Mouse (Mus musculus) erythroid progenitor cell, adult 5-6 weeks (primary cell): ENCODE measurements at regions not wholly inside any gene's neighbourhood (a gene's known extent, or its start where the extent isn't known, plus 50 kb on each side); places are given as distances from the start of the nearest gene placed in this dataset.

ENCODE experiments used
- ATAC-seq: replicated peaks from 2 replicates; pipeline ENCODE4 v1.8.0; 2016; ENCODE audit warnings: moderate number of reproducible peaks, mild to moderate bottlenecking, moderate TSS enrichment, inconsistent platforms; ENCODE audit not compliant: poor library complexity, low FRiP score, severe bottlenecking

DNA sequence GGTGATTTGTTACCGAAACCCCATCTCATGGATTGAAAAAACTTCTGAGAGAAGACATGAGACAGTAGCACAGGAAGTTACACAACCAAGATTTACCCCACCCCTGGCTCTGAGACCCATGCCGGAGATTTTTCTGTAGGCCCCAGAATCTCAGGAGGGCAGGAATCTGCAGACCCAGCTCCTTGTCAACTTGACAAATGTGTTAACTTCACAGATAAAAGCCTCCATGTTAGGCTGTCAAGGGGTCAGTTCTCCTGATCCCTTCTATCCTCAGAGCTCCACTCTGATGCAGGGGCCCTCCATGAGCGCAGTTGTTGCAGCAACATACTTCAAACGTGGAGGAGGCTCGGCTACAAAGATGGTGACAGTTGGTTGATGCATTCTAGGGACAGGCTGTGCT, 250.5 kb upstream of the Cited2 start:
- no peak for ATAC-seq

DNA sequence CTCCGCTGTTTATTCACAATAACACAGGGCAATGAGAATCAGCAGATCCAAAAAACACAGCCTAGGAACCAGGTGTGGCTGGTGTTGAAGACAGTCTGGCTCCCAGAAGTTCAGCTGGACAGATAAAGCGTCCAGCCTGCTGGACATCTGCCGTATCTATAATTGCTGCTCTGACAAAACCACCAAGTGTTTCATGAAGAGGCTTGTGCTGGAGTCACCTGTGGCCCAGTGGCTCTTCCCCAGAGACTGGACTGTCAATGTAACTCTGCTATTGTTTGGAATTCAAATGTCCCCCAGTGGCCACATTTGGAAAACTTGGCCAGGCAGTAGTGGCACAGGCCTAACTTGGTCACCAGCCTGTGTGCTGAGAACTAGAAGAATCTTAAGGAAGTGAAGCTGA, 247.0 kb upstream of the Cited2 start:
- no peak for ATAC-seq

DNA sequence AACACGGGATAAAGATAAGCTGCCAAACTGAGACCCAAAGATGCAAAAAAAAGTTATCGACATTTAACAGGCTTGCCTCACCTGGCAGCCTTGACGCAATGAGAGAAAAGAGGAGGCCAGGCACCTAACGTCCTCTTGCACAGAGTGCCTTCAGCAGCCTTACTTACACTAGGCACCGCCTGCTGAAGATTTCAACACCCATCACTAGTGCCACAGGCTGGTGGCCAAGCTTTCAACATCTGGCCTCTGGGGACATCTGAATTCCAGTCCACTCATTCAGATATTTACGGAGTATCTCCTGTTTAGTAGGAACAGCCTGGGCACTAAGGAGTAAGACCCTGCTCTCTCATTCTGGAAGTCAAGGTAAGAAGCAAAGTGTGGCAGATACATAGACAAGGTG, 246.3 kb upstream of the Cited2 start:
- ATAC-seq: no peak

DNA sequence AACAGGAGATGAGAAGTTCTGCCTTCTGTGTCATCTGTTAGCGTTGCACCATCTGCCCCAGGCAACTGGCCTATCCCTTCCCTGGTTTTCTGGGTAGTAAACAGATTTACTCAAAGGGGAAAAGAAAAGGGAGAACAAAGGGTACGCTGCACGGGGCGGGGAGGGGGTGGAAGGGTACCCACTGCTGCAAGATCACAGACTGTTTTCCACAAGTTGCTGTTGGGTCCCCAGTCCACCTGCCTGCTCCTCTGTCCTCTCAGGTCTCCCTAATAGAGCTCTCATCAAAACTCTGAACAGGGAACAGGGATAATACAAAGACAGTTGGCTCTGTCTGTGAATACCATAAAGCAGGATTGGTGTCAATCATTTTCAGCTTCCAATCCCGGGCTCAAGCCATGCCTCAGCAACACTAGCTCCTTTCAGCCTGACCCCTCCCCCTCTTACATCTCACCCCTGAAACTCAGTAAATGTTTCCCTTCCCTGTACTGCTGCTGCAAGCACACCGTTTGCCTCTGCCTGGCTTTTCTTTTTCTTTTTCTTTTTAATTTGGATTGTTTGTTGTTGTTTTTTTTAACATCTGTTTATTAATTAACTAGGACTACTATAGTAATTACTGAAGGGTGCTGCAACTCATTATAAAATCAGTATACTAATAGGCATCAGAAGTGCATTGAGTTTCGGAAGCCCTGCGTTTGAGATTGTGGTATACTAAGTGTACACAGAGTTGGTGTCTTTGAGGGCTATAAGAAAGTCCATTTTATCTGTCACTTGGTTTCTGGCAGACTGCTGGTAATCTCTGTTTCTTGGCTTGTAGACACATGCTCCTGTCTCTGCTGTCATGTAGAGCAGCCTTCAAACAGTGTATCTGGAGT, 244.0 kb upstream of the Cited2 start:
- no peak for ATAC-seq

DNA sequence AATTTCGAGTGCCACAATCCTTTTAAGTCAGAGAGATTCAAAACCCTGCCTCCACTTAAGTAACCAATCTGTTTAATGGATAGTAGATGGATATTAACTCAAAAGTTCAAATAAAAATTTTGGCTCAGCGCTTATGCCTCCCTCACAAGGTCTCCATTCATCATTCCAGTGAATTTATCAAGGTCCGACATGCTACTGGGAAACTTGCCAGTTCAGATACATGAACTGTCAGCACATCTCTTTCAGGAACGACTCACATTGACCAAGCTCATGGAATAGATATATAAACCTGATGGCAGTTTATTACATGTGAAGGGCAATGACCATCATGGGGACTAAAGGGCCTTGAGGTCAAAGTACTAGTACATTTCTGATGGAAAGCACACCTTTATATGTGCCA, 240.3 kb upstream of the Cited2 start:
- no peak for ATAC-seq

DNA sequence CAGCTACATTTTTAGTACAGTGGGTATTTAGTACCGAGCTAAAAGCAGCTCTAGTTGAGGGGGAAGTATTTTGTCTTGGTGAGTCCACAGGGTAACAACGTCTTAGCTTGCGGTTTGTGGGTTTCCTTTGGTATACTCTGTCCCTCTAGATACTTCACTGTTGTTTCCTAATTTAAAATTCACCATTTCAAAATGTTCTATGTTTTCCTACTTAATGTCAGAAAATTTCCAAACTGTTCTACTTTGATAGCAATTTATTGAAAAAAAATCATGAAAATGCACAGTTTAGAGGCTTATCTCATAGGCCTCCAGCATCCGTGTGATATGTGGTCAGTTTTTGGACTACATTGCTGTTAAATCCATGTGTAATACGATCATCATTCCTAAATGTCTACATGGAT, 238.0 kb upstream of the Cited2 start:
- ATAC-seq: no peak

DNA sequence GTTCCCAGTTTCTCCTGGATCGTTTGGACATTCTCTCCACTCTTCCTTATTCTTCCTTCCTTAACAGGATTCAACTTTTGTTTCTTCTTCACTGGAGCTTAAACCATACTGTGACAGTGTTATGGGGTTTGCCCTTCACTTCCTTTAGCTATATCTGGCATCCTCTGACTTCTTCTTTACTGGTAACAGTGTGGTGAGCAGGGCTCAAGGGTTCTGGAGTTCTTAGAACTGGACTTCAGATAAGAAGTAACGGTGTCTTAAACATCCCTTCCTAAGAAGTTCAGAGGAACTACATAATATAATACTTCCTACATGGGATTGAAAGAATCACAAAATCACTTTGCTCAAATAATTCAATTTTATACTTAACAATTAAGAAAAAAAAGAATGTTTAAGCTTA, 237.5 kb upstream of the Cited2 start:
- no peak for ATAC-seq

DNA sequence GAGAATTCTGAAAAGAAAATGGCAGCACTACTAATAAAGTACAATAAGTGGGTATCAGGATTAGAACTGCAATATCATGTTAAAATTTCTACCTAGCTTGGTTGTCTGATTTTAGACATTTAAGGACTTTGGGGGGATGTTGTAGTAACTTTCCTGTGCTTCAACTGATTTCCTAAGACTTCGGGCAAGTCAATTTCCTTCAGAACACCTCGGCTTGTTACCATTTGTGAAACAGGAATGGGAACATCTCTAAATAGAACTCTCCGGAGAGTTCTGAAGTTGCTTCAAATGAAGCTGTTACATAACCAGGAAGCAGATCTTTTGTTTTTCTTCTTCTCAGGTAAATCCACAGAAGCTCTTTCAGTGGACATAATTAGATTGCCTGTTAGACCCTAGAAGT, 237.0 kb upstream of the Cited2 start:
- no peak for ATAC-seq

DNA sequence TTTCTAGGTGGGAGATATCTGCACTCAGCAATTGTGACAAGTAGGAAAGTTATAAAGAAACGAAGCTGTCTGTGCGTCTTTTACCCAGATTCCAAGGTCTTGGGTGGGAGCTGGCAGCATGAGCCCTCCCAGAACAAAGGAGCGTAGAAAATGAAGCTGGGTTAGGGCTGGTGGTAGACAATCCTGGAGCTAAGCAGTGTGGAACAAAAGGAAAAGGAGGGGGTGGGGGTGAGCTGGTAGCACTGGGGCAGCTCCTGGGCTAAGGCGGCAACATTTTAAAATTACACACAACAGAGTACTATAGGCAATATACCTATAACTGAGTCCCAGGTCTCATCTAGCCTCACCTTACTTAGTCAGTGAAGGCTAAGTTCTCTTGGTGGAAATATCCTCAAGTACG, 235.6 kb upstream of the Cited2 start:
- ATAC-seq: no peak

DNA sequence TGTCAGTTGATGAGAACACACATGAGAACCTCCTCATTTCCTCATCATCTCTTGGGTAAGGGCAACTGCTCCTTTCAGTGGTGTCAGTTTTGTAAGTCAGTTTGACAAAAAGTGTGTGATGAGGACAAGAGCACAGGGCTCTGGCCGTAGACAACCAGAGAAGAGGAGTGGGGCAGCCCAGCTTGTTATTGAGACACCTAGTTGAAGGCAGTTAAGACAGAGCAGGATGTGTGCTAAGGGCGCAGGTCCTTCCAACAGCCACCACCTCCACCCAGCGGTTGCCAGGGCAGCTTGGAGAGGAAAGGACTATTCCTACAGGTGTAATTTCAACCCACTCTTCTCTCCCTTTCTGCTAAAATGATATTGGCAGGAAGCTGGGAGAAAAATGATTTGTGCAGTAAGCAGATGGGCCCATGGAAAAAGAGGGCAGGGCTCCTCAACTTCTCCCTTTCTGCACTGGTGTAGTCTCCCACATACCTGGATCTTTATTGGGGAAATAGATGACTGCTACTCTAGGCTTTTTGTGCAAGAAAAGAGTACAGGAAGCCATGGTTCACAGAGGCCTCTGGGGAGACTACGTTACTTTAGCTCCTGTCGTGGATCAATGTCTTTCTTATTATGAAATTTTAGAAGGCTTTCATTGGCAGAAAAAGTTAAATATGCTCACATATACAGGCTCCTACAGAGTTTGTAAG, 231.3 kb upstream of the Cited2 start:
- no peak for ATAC-seq

DNA sequence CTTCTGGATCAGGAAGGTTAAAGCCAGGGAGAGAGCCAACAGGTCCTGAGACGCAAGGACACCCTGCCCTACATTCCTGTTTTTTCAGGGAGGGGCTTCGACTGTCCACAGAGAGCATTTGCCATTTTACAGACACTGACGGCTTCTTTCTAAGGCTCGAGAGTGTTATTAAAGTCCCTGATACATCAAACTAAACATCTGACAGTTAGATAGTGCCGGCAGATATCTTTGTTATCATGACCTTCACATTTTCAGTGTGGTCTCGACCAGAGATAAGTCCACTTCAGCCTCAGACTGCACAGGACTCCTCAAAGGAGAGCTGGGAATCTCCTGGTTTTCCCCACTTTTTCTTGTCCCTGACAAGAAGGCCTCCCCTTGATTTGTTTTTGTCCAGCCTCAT, 229.9 kb upstream of the Cited2 start:
- no peak for ATAC-seq

DNA sequence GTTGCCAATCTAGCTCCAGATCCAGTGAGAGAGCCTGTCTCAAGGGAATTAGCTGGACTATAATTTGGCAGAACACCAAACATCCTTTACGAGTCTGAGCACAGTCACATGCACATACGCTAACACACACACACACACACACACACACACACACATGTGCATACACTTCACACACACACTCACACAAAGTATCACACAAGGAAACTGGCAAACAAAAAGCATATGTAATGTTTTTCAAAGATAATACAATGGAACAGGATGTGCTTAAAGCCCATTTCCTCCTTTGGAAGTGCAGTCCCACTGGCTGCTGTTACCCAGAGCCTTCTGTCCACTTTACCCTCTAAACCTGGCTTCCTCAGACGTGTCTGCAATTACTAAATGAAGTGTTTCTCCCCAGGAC, 226.2 kb upstream of the Cited2 start:
- ATAC-seq: no peak

DNA sequence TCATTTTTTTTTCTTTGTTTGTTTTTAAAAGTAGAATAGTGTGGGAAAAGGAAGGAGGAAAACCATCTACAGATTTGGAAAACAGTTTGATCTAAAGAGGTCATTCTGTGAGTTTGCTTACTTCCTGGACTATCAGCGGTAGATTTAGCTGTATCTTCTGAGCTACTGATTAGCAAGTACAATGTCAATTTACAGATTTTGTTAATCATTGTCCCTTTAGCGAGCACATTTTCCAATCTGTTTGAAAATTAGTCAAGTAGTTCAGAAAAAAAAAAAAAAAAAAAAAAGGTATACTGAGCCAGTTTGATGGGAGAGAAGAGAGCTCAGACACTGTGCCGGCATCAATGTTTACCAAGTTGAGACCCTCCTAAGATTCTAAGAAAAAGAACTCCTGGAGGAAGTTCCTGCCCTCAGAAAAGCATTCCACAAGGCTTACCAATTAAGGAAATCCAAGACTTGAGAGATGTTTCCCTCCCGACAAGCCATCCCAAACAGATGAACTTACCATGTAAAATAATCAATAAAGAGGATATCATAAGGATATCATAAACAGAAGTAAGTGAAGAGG, 212.3 kb upstream of the Cited2 start:
- ATAC-seq: no peak

DNA sequence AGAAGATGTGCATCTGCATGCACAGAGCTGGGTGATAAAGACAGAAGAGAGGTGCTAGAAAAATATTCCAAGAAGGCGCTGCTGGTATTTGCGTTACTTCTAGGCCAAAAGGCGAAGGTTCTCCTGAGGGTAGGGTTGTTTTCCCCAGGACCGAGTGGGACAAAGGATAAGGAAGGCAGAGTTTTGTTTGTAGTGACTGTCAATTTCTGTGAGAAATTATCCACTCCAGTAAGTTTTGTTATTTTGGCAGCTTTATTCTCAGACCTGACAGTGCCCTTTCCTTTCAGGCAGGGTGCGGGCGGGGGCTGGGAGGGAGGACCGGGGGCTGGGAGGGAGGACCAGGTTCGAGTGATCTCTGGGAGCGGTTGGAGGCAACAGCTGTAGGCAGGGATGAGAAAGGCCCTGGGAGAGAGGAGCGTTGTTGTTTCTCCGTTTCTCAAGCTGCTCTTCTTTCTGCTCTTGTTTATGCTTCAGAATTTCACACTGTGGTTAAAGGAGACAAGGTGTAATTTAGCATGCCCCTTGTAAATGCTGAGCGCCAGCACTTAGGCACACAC, 211.2 kb upstream of the Cited2 start:
- ATAC-seq: no peak

DNA sequence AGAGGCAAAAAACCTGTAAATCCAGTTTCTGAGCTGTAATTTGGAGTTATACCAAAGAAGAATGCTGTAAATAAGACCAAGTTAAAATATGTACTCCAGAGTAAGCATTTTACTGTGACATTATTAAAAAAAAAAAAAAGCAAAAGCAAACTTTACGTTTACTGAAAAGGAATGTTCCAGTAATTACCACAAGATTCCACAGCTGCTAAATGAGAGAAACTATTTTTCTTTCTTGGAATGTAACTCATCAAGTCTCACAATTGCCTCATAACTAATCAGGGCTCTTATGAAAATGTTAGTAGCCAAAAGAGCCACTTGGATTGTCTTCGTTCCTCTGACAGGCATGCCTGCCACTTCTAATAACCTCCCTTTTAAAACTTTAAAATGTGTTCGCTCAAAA, 210.5 kb upstream of the Cited2 start:
- ATAC-seq: no peak

DNA sequence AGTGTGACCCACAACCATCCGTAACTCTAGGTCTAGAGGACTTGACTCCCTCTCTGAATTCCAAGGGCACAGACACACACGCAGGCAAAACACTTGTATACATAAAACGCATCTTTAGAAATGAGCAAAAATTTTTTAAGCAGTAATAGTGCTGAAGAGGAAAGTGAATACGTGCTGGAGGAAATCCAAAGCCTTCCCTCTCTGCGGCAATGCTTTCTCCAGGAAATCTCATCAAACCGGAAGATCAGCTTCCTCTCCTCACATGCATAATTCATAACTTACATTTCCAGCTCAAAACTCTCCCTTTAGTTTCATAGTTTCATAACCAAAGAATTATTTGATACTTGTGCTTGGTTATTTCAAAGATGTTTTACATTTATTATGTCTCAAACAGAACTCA, 209.3 kb upstream of the Cited2 start:
- no peak for ATAC-seq

DNA sequence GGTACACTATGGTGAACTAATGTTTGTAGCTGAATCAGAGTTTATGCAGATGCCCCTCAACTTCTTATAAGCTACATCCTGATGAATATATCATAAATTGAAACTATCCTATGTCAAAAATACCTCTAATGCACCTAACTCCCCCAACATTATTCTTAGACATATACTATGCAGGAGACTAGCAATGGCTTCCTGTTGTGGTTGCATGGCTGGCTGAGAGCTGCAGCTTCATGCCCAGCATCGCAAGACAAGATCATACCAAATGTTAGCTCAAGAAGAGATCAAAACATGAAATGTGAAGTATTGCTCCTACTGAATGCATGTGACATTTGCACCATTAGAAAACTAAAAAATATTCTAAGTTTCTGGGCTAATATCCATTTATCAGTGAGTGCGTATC, 206.9 kb upstream of the Cited2 start:
- no peak for ATAC-seq

DNA sequence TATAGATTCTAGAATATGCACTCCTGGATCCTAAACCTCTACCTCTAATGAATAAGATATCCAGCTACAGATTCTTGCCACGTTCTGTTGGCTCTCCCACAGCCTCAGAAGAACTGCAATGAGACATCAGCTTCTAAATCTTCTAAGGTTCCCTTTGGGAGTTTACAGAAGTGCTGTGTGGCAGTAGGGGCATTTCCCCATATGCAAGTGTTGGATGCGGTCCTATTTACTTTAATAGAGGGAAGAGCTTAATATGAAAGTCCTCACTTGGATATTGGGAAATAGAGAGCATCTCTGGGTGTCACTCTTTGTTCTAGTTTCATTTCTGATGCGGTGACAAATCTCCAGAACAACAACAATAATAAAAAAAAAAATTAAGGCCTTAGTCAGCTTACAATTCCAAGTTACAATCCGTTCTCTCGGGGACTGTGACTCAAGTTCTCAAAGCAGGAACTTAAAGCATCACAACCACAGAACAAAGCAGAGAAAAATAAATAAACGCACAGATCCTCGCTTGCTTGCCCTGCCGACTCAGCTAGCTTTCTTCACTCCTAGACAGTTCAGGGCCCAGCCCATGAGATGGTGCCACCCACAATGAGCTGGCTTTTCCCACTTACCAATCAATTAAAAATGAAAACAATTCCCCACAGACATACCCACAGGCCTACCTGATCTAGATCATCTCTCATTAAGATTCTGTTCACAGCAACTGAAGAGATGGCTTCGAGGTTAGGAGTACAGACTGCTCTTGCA, 204.4 kb upstream of the Cited2 start:
- no peak for ATAC-seq

DNA sequence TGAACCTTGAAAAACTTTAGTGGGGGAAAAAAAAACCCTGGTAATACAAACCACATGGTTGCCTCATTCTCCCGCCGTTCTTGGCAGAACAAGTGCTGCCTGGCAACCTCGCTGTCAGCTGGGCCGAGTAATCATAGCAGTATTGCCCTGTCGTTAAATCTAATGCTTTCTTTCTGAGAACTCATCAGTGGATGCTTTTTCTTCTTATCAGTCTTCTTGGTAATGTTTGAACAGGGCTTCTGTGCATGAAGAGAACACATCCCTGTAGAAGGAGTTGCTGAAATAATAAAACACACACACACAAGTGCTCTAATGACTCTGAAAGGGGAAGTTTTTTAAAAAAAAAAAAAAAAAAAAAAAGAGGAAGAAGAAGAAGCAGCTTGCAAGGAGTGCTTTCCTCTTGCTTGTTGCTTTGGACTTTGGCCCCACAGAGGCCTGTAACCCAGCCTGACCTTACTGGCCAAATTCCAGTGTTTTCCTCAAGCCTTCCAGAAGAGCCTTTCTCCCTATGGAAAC, 200.9 kb upstream of the Cited2 start:
- ATAC-seq: no peak
